Mouse (Mus musculus): ENCODE data around the gene Cdx2. TPM values are rescaled to one million over a fixed set of nuclear protein-coding genes. Genes with fewer than 3 reads are reported as not detected.

Cdx2 gene
- polyA plus RNA-seq (2014; fragmentation: Illumina TruSeq; extraction: RNeasy Lipid Tissue Mini Kit (QIAGEN cat#74804); ENCODE audit: low read depth, low replicate concordance) = not detected

DNA sequence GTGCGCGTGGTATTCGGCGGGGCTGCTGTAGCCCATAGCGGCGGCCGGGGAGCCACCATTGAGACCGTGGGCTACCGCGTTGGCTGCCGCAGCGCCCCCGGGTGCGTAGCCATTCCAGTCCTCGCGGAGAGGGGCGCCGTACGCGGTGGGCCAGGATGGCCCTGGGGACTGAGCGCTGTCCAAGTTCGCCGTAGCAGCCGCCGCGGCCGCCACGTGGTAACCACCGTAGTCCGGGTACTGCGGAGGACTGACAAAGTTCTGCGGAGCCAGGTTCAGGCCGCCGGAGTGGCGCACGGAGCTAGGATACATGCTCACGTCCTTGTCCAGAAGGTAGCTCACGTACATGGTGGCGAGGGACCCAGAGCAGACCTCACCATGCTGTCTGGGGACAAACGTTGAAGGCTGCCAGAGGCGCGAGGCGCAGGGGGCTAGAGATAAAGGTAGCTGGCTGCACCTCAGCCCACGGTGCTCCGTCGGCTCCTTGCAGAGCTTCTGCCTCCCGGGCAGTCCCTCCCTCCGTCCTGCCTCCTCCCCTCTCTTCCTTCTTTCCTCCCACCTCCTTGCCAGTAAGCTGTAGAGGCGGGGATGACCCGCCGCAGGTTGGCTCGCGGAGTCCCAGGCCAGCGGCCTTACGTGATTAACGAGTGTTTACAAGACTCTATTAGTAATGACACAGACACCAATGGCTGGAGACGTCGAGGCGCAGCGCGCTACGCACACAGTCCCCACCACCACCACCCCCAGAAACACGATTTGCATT lies at the start of gene Cdx2:
Gene Cdx2, minus strand, starts transcription at position 633 of the 760 bp plus-strand sequence.

DNA sequence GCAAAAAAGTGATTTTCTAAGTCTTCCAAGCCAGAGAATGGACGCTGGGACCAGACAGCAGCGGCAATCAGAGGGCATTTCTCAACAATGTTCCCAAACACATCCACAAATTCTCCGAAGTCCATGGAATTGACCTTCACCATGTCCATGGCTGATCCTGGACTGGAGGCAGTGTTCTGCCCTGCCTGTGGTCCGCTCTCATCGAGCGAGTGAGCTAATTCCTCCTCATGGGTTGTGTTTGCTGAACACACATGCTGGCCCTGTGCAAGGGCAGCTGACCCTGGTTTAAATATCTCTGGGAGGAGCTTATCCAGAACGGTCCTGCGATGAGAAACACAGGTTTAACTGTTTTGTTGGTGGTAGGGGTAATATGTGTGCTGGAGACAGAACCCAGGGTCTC lies 15.1 kb upstream of the Cdx2 start, which contains the start of gene Urad:
Gene Urad, minus strand, starts transcription at position 258 of the 400 bp plus-strand sequence.

DNA sequence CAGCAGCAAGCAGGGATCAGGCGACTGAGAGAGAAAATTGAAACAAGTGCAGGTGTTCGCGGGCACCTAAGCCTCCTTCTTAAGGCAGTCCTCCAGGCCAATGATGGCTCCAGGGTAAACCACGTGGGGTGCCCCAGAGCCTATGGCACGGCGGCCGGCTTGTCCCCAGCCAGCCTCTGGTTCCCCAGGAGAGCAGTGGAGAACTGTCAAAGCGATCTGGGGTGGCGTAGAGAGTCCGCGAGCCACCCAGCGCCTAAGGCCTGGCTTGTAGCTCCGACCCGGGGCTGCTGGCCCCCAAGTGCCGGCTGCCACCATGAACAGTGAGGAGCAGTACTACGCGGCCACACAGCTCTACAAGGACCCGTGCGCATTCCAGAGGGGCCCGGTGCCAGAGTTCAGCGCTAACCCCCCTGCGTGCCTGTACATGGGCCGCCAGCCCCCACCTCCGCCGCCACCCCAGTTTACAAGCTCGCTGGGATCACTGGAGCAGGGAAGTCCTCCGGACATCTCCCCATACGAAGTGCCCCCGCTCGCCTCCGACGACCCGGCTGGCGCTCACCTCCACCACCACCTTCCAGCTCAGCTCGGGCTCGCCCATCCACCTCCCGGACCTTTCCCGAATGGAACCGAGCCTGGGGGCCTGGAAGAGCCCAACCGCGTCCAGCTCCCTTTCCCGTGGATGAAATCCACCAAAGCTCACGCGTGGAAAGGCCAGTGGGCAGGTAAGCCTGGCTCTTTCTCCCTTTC lies 37.0 kb downstream of the Cdx2 start, which contains the start of gene Pdx1:
Gene Pdx1, plus strand, starts transcription at position 34 of the 747 bp plus-strand sequence.

Other genes with a start within 250 kb of the Cdx2 start
- 8.4 TPM for gene Lnx2, start 230.7 kb downstream of the Cdx2 start, polyA plus RNA-seq (2014; fragmentation: Illumina TruSeq; extraction: RNeasy Lipid Tissue Mini Kit (QIAGEN cat#74804); ENCODE audit: low read depth, low replicate concordance)
- 65.7 TPM for gene Polr1d, start 230.2 kb downstream of the Cdx2 start, polyA plus RNA-seq (2014; fragmentation: Illumina TruSeq; extraction: RNeasy Lipid Tissue Mini Kit (QIAGEN cat#74804); ENCODE audit: low read depth, low replicate concordance)
- gene Gsx1, start 118.6 kb downstream of the Cdx2 start, polyA plus RNA-seq (2014; fragmentation: Illumina TruSeq; extraction: RNeasy Lipid Tissue Mini Kit (QIAGEN cat#74804); ENCODE audit: low read depth, low replicate concordance) = not detected
- gene Pdx1, start 37.3 kb downstream of the Cdx2 start, polyA plus RNA-seq (2014; fragmentation: Illumina TruSeq; extraction: RNeasy Lipid Tissue Mini Kit (QIAGEN cat#74804); ENCODE audit: low read depth, low replicate concordance) = not detected
- gene Urad, start 15.2 kb upstream of the Cdx2 start, polyA plus RNA-seq (2014; fragmentation: Illumina TruSeq; extraction: RNeasy Lipid Tissue Mini Kit (QIAGEN cat#74804); ENCODE audit: low read depth, low replicate concordance) = 17.4 TPM
- gene Flt3, start 93.2 kb upstream of the Cdx2 start, polyA plus RNA-seq (2014; fragmentation: Illumina TruSeq; extraction: RNeasy Lipid Tissue Mini Kit (QIAGEN cat#74804); ENCODE audit: low read depth, low replicate concordance) = 0.16 TPM
- gene Pan3, start 122.9 kb upstream of the Cdx2 start, polyA plus RNA-seq (2014; fragmentation: Illumina TruSeq; extraction: RNeasy Lipid Tissue Mini Kit (QIAGEN cat#74804); ENCODE audit: low read depth, low replicate concordance) = 26.6 TPM

Data from liver, adult 10 weeks (tissue).